Mouse (Mus musculus) brain, embryonic 14.5 days (tissue): Measurements from ENCODE around the gene Srgap2.

Experiments used
- CTCF ChIP-seq: fragments of 200-500 bp; IDR thresholded peaks from 2 replicates; pipeline ENCODE4 v1.5.1; 2012; ENCODE audit warnings: inconsistent platforms, mild to moderate bottlenecking, moderate library complexity, borderline replicate concordance; ENCODE audit not compliant: insufficient read depth, insufficient read length; ENCODE audit errors: extremely low read depth
- POLR2A ChIP-seq: fragments of 200-500 bp; IDR thresholded peaks from 2 replicates; pipeline ENCODE4 v1.6.1; 2012; ENCODE audit warnings: mild to moderate bottlenecking, inconsistent platforms, borderline replicate concordance; ENCODE audit not compliant: poor library complexity, insufficient read depth, insufficient read length, severe bottlenecking; ENCODE audit errors: extremely low read depth

DNA sequence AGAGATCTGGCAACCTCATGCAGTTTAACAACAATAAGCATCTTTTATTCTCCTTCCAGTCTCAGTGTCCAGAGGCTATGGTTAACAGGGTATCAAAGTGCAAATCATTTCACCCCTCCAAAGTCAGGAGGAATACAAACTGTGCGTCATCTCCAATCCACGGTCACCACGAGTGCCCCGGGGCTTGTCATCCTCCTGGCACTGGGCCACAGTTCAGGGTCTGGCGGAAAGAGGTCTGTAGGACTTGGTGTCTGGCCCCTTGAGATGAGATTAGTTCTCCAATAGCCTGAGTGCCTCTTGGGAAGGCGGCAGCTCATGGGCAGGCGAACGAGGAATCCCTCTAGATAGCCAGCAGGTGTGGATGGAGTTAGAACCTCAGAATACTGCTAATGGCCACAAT, 232.0 kb downstream of the Srgap2 start:
- TF ChIP-seq POLR2A (no peak), CTCF (no peak)
